Mouse (Mus musculus): ENCODE data around the gene Dennd5b.

GRCm38 (mm10) chr6:149070592-149071124 lies 30.8 kb downstream of the Dennd5b start:
- no peak for TF ChIP-seq POLR2A (IDR thresholded peaks at IDR 0.05; ENCODE audit: control insufficient read depth, low read depth, low read length)
- no peak for TF ChIP-seq CTCF (IDR thresholded peaks at IDR 0.05; ENCODE audit: control insufficient read depth, insufficient read depth, insufficient replicate concordance, low read depth, low read length)
